Mouse (Mus musculus) left cerebral cortex, adult 8-10 months (tissue): ENCODE measurements at regions not wholly inside any gene's neighbourhood (a gene's known extent, or its start where the extent isn't known, plus 50 kb on each side); places are given as distances from the start of the nearest gene placed in this dataset.
"Not testable (repeated sequence)": the region's sequence is repeated elsewhere in the genome, so short reads cannot be mapped to it uniquely, and the experiment has no call there.

Experiments used
- DNase-seq, 2 experiments: peaks; one replicate each; pipeline ENCODE4 v3.0.0; 2022; ENCODE audit warnings: low spot score in 2 of 2

DNA sequence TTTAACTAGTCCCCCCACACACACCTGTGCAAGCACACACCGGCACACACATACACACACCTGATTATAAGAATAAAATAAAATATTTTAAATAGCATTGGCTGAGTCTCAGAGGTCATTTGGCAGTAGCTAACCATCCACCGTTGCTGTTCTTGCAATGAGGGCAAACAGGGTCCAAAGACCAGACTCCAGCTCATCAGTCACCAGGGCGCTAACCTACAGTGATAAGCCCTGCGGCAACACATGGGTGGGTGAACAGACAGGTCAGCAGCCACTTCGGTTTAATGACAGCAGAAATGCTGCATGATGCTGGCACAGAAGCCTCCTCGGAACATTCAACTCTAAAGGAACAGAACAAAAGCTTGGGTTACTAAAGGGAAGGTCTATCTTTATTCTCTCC lies 54.9 kb downstream of the Tas2r134 start:
- DNase-seq, result no peak

DNA sequence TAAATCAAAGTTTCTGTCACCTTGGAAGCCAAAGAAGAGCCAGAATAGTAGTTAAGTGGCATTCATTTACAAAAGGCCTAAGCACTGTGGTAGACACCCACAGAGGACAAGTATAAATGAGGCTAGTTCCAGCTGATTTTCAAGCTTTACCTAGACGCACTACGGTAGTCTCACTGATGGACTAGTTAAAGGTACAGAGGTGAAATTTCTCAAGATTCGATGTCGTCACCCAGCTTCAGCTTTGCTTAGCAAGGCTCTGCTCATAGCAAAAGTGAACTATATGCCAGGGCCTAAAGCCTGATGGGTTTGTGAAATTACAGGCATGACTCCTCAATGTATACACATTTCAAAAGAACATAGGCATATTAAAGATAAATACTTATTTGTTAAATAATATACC lies 55.4 kb downstream of the Tas2r134 start:
- DNase-seq, result no peak

DNA sequence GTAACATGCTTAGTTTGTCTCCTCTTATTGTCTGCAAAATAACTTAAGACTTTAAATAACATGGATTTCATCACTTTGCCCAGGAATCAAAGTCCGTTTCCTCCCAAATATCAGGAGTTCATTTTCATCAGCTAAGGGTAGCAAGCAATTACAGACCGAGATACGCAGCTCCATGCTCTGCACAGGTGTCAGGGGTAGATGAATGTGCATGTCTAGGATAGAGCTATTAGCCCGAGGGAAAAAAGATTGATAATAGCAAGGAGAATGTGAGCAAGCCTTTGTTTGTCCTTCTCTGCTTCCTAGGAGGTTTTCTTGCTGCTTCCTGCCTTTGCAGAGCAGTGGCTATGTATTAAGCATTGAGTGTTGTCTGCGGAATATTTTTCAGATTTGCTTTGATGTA lies 77.8 kb downstream of the Tas2r134 start:
- no peak for DNase-seq

DNA sequence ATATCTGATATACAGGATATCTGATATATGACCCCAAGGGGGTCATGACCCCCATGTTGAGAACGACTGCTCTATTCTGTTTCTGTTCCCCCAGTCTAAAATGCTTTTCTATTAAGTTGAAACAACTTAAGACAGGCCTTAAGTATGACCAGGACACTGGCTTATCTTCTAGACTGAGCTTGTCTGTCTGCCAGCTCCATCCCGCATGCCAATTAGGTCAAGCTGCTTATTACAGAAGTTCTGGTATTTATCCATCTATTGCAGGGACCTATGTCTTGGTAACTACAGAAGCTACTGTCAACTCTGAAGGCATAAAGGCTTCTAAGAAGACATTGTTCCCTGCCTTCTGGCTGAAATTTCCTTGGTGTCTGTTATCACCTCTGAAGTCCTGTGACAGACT lies 81.4 kb downstream of the Tas2r134 start:
- DNase-seq, result no peak

DNA sequence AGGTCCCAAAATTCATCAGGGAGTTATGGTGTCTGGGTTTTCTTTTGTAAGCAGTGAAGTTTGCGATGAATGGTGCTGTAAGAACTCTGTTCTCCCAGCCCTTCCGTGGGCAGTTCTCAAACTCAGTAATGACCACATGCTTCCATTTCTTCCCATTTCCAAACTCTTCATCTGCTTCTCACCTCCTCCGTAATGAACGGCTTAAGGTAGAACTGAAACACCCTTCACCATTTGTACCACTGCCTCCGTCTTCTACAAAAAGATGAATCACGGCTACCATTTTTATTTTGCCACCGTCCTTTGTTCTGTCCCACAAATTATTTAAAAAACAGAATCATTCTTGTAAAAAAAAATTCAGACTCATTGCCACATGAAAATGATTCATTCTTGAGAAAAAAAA lies 85.3 kb downstream of the Tas2r134 start:
- DNase-seq, result peak in 1 of 2 experiments; percentile 24

DNA sequence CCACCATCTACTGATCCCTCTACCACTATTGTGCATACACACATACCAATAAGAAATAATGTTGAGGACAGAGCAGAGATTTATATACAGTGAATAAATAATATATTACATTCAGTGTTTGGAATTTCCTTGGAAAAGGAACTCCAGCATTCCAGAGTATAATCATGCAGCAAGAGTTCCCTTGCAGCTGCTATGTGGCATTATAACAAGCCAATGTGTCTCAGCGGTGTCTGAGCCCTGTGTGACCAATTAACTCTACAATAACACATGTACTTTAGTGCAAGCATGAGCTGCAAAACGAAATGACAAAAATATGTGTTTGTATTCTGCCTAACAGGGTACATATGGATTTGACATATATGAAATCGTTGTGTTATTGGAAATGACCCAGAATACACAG lies 103.5 kb downstream of the Tas2r134 start:
- DNase-seq, result no peak

DNA sequence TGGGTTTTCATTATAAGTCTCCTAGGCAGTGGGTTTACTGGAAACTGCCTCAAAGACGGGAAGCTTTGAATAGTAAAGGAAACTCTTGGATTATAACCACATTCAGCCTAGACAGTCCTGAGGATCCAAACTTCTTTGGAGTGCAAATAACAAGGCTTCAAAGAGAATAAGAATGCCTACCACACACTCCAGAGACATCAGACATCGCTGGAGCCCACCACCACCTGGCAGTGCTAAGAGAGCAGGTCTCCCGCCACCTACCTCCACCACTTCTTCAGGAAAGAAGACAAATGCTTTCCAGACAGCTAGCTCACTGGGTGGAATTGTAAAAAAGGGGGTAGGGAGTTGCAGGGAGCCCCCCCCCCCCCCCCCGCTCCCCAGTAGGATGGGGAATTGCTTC lies 104.4 kb downstream of the Tas2r134 start:
- no peak for DNase-seq

DNA sequence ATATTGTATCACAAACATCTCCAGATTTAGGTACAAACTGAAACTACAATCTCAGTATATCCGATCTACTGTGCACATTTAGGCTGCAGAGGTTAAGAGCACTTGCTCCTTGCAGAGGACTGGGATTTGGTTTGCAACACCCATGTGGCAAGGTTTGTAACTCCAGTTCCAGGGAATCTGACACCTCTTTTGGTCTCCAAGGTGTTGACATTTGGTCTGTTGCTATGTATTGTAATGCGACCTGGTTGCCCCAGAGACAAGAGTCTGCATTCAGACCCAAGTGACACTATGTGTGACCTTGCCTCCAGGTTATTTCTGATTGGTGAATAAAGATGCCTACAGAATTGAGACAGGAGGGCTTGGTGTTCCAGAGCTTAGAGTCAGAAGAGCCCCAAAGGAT lies 105.0 kb downstream of the Tas2r134 start:
- DNase-seq, result no peak

DNA sequence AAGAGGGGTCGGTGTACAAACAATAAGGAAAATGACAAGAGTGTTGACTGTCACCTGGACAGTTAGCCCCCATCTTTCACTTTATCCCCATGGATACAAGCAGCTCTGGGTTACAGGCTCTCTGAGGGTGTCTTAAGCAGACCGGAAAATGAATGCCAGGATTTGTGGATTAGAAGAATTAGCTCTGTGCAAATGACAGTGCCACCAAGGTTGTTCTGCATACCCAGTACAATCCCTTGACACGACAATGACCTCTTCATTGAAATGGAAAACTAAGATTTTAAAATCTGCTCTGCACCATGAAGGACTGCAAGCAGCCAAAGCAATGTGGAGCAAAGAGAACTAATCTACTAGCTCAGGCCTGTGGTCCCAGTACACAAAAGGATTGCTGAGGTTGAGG lies 105.9 kb downstream of the Tas2r134 start:
- DNase-seq, result no peak

DNA sequence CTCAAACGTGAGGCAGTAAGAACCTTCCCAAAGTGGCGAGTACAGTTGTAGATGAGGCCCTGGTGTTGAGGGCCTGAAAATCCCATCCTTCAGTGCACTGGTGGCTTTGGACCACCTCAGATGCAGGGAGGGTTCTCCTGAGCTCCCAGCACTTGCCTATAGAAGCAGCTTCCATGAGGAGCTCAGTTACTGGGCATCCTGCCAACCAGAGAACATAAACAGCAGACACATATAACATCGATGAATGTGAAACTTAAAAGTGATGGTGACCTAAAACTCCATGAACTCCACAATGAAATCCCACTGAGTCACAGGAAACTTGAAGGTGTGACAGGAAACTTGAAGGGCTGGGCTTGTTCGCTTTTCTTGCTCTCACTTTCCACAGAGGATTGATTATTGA lies 109.1 kb downstream of the Tas2r134 start:
- DNase-seq, result no peak

DNA sequence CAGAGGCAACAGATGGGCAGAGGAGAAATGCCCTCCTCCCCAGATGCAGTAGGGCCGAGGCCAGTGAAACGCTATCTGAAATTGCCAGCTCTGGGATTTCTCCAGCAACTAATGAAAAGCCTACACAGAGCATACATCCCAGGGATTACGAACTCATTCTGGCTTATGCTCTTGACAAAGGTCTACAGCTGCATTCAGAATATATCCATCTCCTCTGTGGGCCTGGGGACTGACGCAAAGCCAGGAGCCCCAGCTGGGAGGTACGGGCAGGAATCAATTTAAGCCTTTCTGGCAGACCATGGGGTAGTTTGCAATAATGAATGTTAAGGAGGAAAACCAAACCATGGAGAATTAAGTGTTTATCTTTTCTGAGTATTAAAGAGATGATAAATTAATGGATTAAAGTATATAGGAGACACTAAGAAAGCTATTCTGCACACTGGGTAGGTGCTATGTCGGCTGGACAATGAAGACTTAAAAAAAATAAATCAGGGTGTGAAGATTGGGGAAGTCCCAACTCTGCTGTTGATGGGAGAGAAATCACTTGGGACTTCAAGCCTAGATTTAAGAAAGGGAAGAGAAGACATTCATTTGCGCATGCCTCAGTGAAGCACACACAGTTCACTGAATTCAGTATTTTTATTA lies 120.5 kb downstream of the Tas2r134 start:
- no peak for DNase-seq

DNA sequence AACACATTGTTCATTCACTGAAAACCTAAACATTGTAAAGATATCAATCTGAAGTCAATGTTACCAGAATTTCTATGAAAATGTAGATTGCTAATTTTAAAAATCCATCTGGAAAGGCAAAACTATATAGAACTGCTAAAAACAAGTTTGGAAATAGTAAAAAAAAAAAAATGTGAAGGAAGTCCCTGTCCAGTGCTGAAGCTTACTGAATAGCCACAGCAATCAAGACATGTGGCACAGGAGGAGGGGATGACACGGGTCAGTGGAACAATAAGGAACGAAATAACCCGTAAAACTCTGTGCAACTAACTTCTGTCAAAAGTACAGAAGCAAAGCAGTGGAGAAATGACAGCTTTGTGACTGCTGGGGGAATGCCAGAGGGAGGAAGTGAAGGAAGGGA lies 121.9 kb downstream of the Tas2r134 start:
- no peak for DNase-seq

DNA sequence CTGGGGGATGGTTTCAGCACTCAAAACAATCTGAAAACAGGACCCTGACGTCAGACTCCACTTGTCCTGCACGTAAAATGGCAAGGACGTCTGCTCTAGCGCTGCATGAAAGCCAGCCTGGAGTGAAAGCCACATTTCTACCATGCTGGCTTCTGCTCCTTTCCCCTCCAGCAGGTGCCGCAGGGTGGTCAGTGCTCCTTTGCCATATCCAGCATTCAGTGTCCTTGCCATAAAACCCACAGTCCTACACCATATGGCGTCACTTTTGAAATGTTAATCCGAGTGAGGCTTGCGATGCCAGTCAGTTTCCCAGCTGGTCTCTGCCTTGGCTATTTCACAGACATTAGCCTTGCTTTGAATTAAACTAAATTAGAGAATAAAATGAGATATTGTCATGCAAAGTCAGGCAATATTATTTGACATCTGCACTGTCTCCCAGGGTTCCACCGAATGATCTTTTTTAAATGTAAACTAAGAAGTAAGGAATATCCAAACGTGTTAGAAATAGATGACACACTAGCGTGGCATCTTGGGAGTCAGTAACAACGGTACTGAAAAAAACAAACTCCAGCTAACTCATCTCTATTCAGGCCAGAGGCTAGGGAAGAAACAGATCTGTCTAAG lies 125.7 kb downstream of the Tas2r134 start:
- DNase-seq, result no peak

DNA sequence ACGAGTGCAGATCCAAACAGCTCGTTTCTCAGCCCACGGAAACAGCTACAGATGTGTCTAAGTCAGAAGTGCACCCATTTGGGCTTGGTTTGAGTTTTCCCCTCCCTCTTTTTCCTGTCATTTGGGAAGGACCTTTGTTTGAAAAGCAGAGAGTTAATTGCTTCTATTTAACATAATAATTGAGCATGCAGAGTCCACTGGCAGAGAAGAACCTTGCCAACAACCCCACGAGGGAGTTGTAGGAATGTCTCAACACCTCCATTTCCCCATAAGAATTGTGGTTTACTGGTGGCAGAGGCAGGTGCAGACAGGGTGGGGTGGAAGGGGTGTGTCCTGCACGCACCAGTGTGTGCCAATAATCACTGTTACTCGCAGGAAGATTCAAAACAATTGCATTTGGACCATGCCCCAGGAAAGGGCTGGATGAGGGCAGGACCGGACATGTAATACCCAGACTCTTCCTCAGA lies 126.3 kb downstream of the Tas2r134 start:
- DNase-seq, result no peak

DNA sequence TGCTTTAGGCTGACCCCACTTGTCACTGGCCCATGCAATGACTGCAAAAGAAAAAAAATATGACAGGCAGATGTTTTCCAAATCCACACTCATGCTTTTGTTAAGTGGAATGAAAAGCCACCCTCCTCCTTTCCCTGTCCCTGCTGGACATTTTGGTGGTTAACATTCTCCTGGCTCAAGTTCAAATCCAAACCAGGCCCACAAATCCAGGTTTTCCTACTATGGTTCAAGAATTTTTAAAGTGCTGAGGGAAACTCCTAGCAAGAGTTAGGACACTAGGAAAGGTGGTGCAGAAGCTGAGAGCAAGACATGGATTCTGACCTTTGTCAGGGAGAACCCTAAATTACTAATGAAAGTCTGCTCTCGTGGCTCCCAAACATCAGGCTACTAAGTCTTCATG lies 130.1 kb downstream of the Tas2r134 start:
- DNase-seq, result no peak

DNA sequence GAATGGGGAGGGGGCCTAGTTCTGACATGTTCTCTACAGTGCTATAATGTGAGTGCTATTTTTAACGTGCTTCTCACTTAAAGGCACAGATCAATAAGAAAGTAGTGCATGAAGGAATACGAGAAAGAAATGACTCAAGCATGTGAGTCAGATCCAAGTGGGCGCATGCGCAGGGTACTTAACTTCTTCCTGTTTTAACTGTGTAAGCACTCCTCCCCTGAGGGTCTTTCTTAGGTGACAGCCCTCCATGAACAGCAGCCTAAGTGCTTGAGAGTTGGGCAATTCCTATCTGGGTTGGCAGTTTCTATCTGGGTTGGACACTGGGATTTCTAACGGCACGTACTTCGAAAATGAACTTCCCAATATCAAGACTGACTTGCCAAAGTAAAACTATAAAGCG lies 130.8 kb downstream of the Tas2r134 start:
- no peak for DNase-seq

DNA sequence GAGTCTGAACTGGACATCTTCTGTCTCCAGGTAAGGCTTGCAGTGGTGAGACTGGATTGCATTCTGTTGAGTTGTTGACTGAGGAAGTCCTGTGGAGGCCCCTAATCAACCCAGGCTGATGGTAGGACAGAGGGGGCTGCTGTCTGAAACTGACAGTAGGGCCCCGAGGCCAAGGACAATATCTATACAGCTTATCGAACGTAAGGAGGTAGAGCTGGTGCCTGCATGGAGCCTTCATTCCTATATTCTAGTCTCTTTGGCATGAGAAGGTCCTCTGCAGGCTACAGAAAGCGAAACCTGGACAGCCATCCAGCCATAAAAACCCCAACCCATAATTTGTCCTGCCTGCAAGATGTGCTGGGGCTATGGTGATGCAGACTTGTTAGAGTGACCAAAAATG lies 135.6 kb downstream of the Tas2r134 start:
- no peak for DNase-seq

DNA sequence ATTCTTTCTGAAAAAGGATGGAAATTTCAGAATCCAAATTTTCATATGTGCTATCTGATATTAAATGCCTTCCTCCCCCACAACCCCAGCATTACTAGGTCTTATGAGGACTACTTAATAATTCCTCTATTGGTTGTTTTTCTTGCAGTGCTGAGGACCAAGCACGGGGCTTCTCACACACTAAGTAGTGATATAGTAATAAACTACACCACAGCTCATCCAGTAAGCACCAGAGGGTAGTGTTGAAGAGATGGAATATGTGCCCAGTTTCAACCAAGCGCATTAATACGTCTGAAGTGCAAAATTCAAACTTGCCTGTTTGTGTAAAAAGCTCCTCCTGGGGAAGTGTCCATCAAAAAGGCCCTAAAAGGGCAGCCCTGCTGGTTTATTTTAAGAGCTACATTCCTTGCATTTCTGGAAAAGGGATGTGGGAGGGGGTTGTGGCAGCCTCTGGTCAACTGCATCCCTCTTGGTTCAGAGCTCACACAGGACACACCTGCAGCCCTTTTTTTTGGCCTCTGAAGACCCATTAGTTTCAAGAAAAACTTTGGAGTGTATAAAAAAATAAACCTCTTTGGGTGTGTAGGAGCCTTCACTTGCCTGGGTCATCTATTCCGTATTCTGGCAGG lies 140.3 kb downstream of the Tas2r134 start:
- DNase-seq, result no peak

DNA sequence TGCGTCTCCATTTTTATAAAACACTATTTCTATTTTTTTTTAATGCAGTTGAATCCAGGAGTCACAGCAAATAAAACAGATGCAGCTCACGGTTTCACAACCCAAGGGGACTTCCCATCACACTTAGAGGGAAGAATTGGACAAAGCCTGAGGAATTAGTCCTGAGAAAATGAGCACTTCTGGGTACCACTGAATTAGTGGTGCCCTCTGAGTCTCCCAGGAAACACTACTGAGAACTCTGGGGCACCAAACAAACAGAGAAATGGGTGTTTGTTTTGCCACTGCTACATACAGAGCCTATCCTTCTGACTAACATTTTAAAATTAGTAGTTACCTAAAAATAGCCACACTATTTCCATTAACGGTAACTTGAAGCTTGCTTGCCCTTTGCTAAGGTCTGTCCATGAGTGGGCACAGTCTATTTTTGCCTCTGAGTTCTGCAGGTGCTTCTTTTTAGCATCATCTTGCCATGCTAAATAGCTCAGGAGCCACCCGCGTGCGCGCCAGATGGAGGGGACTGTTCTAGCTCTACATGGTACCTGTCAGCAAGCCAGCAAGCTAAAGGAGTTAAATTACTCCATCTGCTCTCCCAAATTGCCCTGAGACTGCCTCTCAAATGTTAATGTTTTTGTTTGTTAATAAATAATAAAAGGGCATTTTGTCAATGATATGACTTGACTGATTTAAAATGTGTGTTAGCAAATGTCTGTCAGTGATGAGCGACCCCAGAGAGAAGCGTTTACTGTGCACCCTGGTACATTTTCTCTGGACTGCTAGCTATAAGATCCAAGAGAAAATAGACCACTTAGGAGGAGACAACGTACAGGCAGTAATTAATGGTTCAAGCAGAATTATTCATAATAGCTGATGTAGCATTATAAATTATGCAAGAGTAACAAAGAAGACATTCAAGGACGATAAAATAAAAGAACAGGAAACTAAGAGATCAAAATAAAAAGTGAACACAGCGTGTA lies 141.3 kb downstream of the Tas2r134 start:
- peak in 1 of 2 experiments; percentile 72 for DNase-seq

DNA sequence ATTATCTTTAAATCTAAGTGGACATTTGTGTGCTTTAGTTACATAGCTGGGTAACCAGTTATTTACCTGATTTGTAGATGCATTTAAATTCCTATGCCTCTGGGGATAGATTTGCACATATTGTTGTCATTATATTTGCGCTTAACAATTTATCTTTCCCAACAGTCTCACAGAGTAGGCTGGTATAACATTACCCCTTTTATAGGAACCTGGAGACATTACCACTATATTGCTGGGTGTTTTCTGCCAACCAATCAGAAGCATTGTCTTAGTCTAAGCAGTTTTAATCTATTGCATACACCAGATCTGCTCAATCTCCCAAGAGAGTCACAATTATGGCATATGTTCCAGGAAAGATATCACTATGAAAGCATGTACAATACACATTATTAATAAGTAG lies 149.8 kb downstream of the Rbm43 start:
- no peak for DNase-seq

DNA sequence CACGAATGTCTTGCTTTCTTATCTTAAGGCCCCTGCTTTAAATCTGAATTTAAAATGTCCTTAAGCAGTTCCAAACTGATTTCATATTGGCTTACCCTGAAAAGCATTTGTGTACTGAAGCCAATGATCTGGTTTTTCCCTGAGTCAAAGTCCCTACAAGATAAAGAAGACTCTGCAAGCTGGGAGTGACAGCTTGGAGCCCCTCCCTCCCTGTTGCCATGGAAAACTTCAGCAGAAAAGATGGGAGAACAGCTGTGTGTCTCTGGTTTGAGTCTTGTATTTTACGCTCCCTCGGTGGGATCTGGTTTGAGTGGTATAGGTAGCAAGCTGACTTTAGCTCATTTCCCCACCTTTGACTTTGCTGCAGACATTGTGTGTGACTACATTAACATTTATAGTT lies 146.1 kb downstream of the Rbm43 start:
- no peak for DNase-seq

DNA sequence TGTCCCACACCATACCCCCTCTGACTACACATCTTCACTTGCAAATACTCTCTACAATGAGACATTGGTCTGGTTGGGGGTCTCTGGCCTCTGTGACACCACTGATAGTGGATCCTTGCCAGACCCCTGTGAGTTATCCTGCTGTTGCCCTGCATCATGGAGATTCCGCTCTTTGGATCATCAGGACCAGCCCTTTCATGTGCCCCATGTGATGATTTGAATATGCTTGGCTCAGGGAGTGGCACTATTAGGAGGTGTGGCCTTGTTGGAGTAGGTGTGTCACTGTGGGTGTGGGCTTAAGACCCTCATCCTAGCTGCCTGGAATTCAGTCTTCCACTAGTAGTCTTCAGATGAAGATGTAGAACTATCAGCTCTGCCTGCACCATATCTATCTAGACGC lies 141.7 kb downstream of the Rbm43 start:
- DNase-seq, result not testable (repeated sequence)
